Mouse (Mus musculus) CH12.LX (cell line): Measurements from ENCODE around the gene Zbtb21. TPM values are rescaled to one million over a fixed set of nuclear protein-coding genes. Genes with fewer than 3 reads are reported as not detected.

Experiments
- DNase-seq: peaks from one replicate; pipeline ENCODE4 v3.0.0-alpha.2; 2013; ENCODE audit errors: extremely low read depth
- H3K27ac ChIP-seq: 2 replicates; pipeline ENCODE4 v1.5.1; 2012; ENCODE audit warnings: low read depth, mild to moderate bottlenecking, control low read depth, moderate library complexity; ENCODE audit not compliant: insufficient read depth
- H3K27me3 ChIP-seq: replicated peaks from 2 replicates; pipeline ENCODE3; 2012; ENCODE audit warnings: inconsistent platforms
- H3K36me3 ChIP-seq, 2 experiments: replicated peaks in 1 of 2; 2 replicates each; pipeline versions ENCODE3 to v1.6.1; 2012; ENCODE audit warnings: inconsistent platforms in 1 of 2, low read length in 1 of 2, mild to moderate bottlenecking in 1 of 2, mixed read lengths in 1 of 2, moderate library complexity in 1 of 2; ENCODE audit not compliant: control insufficient read depth in 1 of 2, insufficient read depth in 1 of 2
- H3K4me1 ChIP-seq, 2 experiments: 2 replicates each; pipeline ENCODE4 v1.6.1; 2012; ENCODE audit warnings: inconsistent platforms in 1 of 2, moderate library complexity in 1 of 2; ENCODE audit not compliant: insufficient read depth in 2 of 2, control insufficient read depth in 1 of 2
- H3K4me2 ChIP-seq: 2 replicates; pipeline ENCODE4 v1.6.1; 2012; ENCODE audit warnings: low read depth, mild to moderate bottlenecking, control low read depth; ENCODE audit not compliant: poor library complexity, insufficient read depth, severe bottlenecking
- H3K4me3 ChIP-seq, 3 experiments: fragments of 150-350 bp in 1 of 3; sonication (generic) in 1 of 3; replicated peaks in 1 of 3; 2 replicates each; pipeline versions ENCODE3 to v1.5.1; 2011 to 2012; ENCODE audit warnings: low read depth in 2 of 3, low read length in 2 of 3, mild to moderate bottlenecking in 2 of 3, moderate library complexity in 2 of 3, control low read depth in 1 of 3, improper control_type of control experiment in 1 of 3, inconsistent platforms in 1 of 3, mixed read lengths in 1 of 3; ENCODE audit not compliant: poor library complexity in 1 of 3
- H3K79me2 ChIP-seq: replicated peaks from 2 replicates; pipeline ENCODE4 v1.6.1; 2012; ENCODE audit warnings: mild to moderate bottlenecking, moderate library complexity; ENCODE audit not compliant: control insufficient read depth, poor library complexity, insufficient read depth, severe bottlenecking; ENCODE audit errors: extremely low read depth
- H3K9ac ChIP-seq: 2 replicates; pipeline ENCODE4 v1.6.1; 2012; ENCODE audit warnings: low read depth, mild to moderate bottlenecking, control low read depth, moderate library complexity; ENCODE audit not compliant: insufficient read depth
- H3K9me3 ChIP-seq: replicated peaks from 2 replicates; pipeline ENCODE3; 2012; ENCODE audit warnings: low read length, inconsistent platforms, mixed read lengths
- CHD1 ChIP-seq: IDR thresholded peaks from 2 replicates; pipeline ENCODE4 v1.6.1; 2012; ENCODE audit warnings: low read depth, low read length, improper control_type of control experiment, inconsistent platforms
- E2F4 ChIP-seq: IDR thresholded peaks from 2 replicates; pipeline ENCODE4 v1.6.1; 2011; ENCODE audit warnings: low read depth, low read length, improper control_type of control experiment; ENCODE audit not compliant: insufficient replicate concordance
- EP300 ChIP-seq: IDR thresholded peaks from 2 replicates; pipeline ENCODE4 v1.6.1; 2011; ENCODE audit warnings: low read length, improper control_type of control experiment
- GABPA ChIP-seq: IDR thresholded peaks from 2 replicates; pipeline ENCODE4 v1.6.1; 2012; ENCODE audit warnings: low read depth, low read length, improper control_type of control experiment, inconsistent platforms; ENCODE audit not compliant: insufficient replicate concordance
- MAFK ChIP-seq: IDR thresholded peaks from 2 replicates; pipeline ENCODE4 v1.6.1; 2011; ENCODE audit warnings: low read length, improper control_type of control experiment; ENCODE audit not compliant: insufficient replicate concordance
- MAX ChIP-seq: IDR thresholded peaks from 2 replicates; pipeline ENCODE4 v1.6.1; 2011; ENCODE audit warnings: low read length, improper control_type of control experiment
- NELFE ChIP-seq: IDR thresholded peaks from 2 replicates; pipeline ENCODE4 v1.6.1; 2011; ENCODE audit warnings: low read depth, low read length, improper control_type of control experiment
- PAX5 ChIP-seq: IDR thresholded peaks from 2 replicates; pipeline ENCODE4 v1.6.1; 2012; ENCODE audit warnings: low read length, inconsistent platforms, mixed read lengths
- POLR2AphosphoS2 ChIP-seq: IDR thresholded peaks from 2 replicates; pipeline ENCODE4 v1.6.1; 2011; ENCODE audit warnings: low read depth, low read length, improper control_type of control experiment
- RAD21 ChIP-seq: IDR thresholded peaks from 2 replicates; pipeline ENCODE4 v1.6.1; 2011; ENCODE audit warnings: low read depth, mild to moderate bottlenecking, low read length, improper control_type of control experiment, moderate library complexity
- SIN3A ChIP-seq: IDR thresholded peaks from 2 replicates; pipeline ENCODE4 v1.6.1; 2012; ENCODE audit warnings: low read length, improper control_type of control experiment, inconsistent platforms
- TCF12 ChIP-seq: IDR thresholded peaks from 2 replicates; pipeline ENCODE4 v1.6.1; 2014; ENCODE audit warnings: low read depth, mild to moderate bottlenecking, inconsistent platforms, low read length, improper control_type of control experiment
- UBTF ChIP-seq: IDR thresholded peaks from 2 replicates; pipeline ENCODE4 v1.6.1; 2012; ENCODE audit warnings: low read depth, mild to moderate bottlenecking, inconsistent platforms, low read length, improper control_type of control experiment, moderate library complexity
- USF1 ChIP-seq: IDR thresholded peaks from 2 replicates; pipeline ENCODE4 v1.6.1; 2014; ENCODE audit warnings: low read depth, mild to moderate bottlenecking, inconsistent platforms, low read length, improper control_type of control experiment
- USF2 ChIP-seq: conservative IDR thresholded peaks from 2 replicates; pipeline ENCODE4 v1.6.1; 2011; ENCODE audit warnings: low read depth, low read length, improper control_type of control experiment
- ZMIZ1 ChIP-seq: IDR thresholded peaks from 2 replicates; pipeline ENCODE4 v1.6.1; 2012; ENCODE audit warnings: low read depth, mild to moderate bottlenecking, inconsistent platforms, low read length, improper control_type of control experiment
- dilution Hi-C: fragments of 300-500 bp; cut with MboI; formaldehyde crosslinking; loops from 2 replicates; pipeline ENCODE4 v1.14.3; 2020; ENCODE audit warnings: low sequenced_read_pairs; ENCODE audit not compliant: extremely low pct_unique_long_range_greater_than_20kb, extremely low pct_ligation_motif_present
- in situ Hi-C: fragments of 300-500 bp; cut with MboI; formaldehyde crosslinking; loops from 3 replicates; pipeline ENCODE4 v1.14.3; 2019; ENCODE audit warnings: low sequenced_read_pairs, low pct_ligation_motif_present, low pct_unique_long_range_greater_than_20kb, mixed read lengths
- polyA plus RNA-seq: library from polyadenylated mRNA; unstranded; fragments of >175 nt; gene quantifications from 2 replicates; pipeline ENCODE4 v1.2.1, GENCODE M21; 2012; ENCODE audit warnings: low read depth; ENCODE audit not compliant: insufficient read length
- total RNA-seq, 2 experiments: library from RNA; depleted of rRNA; stranded (reverse); fragments of 300-350 nt in 1 of 2; fragments of >200 nt in 1 of 2; gene quantifications; 2 replicates each; pipeline ENCODE4 v1.2.3; 2012 to 2014

The Zbtb21 gene
- total and polyA plus RNA-seq, 3 experiments: 9.9 to 24.8 (median 13.2) TPM

DNA sequence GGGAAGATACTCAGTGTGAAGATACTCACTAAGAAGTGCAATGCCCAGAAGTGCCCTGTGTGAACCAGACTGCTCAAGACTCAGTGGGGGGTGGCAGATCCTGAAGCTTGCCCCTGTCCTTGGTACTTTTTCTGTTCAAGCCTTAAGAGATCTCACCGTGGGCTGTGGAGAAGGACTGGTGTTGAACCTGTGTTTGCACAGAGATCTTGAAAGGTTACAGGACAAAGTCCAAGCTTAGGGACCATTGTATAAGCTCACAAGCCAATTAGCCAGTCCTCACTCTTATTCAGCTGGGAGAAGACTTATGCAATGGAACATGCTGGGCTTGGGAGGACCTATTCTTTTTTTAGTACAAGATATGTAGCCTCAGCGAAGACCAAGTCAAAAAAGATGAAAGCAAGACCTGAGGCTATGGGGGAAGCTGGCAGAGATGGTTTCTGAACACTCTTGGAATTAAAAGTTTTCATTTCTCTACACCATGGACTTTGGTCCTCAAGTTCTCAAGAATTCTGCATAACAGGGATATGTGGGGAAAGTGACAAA is 56.9 kb downstream of the Zbtb21 start:
- no peak overlapping the region for H3K4me3 ChIP-seq
- no peaks in the 10 kb centered on the region for H3K9me3 ChIP-seq
- H3K27ac ChIP-seq: no peak overlapping the region
- H3K27me3 ChIP-seq: no peaks in the 10 kb centered on the region
- no peak overlapping the region for H3K9ac ChIP-seq
- H3K79me2 ChIP-seq: no peaks in the 10 kb centered on the region
- no peak overlapping the region for H3K4me2 ChIP-seq
- dilution Hi-C loops (no loop called here), in situ Hi-C loops (no loop called here)
- H3K4me1 ChIP-seq: no peaks in the 10 kb centered on the region
- no peaks in the 10 kb centered on the region for H3K36me3 ChIP-seq
- no peak for TF ChIP-seq PAX5
- no peak for TF ChIP-seq MAFK
- no peak for TF ChIP-seq UBTF
- no peak for TF ChIP-seq EP300
- TF ChIP-seq NELFE: no peak
- no peak for TF ChIP-seq MAX
- no peak for TF ChIP-seq USF1
- no peak for DNase-seq

DNA sequence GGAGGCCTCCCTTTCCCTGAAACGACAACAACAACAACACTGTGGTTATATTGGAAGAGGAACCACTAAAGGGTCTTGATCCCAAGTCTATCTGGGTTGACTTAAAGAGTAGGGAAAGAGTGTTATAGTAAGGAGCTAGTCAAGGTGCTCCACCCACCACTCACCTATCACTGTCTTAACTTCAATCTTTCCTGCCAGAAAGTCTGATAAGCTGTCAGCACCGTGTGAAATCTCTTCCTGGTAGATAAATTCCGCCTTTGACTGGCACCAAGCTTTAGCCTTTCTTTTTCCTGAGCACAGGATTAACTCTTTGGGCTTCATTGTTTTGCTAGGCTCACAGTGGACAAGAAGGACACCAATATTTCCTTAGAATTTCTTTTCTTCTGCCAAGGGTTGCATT is 58.4 kb downstream of the Zbtb21 start:
- Histone ChIP-seq H3K4me3 (no peak overlapping the region), H3K4me2 (no peak overlapping the region), H3K79me2 (no peaks in the 10 kb centered on the region), H3K4me1 (no peaks in the 10 kb centered on the region), H3K9ac (no peak overlapping the region), H3K27ac (no peak overlapping the region), H3K36me3 (no peaks in the 10 kb centered on the region), H3K27me3 (no peaks in the 10 kb centered on the region), H3K9me3 (no peaks in the 10 kb centered on the region)
- dilution Hi-C loops (no loop called here), in situ Hi-C loops (no loop called here)
- DNase-seq: no peak
- TF ChIP-seq SIN3A (no peak), CHD1 (no peak), USF2 (no peak), POLR2AphosphoS2 (no peak), MAFK (no peak), E2F4 (no peak), TCF12 (no peak)

DNA sequence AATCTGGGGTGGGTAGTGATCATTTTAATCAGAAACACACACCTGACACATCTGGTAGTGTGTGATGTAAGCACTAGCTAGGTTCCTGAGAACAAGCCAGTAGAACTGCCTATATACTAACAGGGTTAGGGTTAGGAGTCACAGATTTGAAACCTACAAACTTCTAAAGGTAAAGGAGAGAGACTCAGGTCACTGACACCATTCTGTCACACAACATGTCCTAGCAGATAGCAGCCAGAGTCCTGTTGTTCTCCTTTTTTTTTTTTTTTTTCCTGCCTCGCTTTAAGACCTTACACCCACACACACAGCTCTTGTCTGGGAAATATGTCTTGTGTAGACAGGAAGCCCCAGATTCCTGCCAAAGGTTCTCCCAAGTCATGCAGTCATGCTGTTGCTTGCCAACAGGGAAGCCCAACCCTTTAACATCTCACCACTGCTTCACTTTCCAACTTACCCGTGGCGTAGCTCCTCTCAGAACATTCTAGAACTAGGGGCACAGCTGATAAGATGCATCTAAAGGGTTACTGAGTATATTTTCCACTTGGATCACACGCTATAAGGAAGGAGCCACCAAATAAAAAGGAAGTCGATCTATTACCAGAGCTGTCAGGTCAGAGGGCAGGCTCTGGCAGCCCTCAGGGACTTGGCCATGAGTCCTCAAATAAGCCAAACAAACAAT is 64.9 kb downstream of the Zbtb21 start:
- TF ChIP-seq RAD21 (no peak), ZMIZ1 (no peak), GABPA (no peak)
- Histone ChIP-seq H3K4me1 (no peaks in the 10 kb centered on the region), H3K9me3 (no peaks in the 10 kb centered on the region), H3K27ac (no peak overlapping the region), H3K79me2 (no peaks in the 10 kb centered on the region), H3K36me3 (no peaks in the 10 kb centered on the region), H3K9ac (no peak overlapping the region), H3K4me3 (no peak overlapping the region), H3K4me2 (no peak overlapping the region), H3K27me3 (no peaks in the 10 kb centered on the region)
- DNase-seq: no peak
- in situ Hi-C loops (no loop called here), dilution Hi-C loops (no loop called here)
